Mouse (Mus musculus): ENCODE results near the gene Ptprs. TPM values are rescaled to one million over a fixed set of nuclear protein-coding genes. Genes with fewer than 3 reads are reported as not detected.

The Ptprs gene
- polyA plus RNA-seq, 1 experiment: 57.5 TPM

GRCm38 (mm10) chr17:56463500-56463899 is 12.8 kb downstream of the Ptprs start:
- Histone ChIP-seq H3K36me3 (ENCODE audit: control insufficient read depth, insufficient read depth, low read length) (no peaks in the 10 kb centered on the region), H3K4me3 (ENCODE audit: extremely low read depth, insufficient read depth, insufficient read length) (no peak overlapping the region), H3K27ac (ENCODE audit: insufficient read depth, low read length) (no peak overlapping the region), H3K27me3 (ENCODE audit: control insufficient read depth, insufficient read depth, low read length) (no peaks in the 10 kb centered on the region), H3K4me1 (ENCODE audit: control insufficient read depth, insufficient read depth, insufficient read length) (no peaks in the 10 kb centered on the region; the same call in 1 of the 2 replicates)
- no peak for TF ChIP-seq POLR2A (IDR thresholded peaks at IDR 0.05; ENCODE audit: low read depth, low read length)
- no peak for TF ChIP-seq CTCF (IDR thresholded peaks at IDR 0.05; ENCODE audit: extremely low read depth, insufficient read depth, insufficient read length, insufficient replicate concordance)
- no peak for DNase-seq (ENCODE audit: low read depth in 1 of 2, low spot score in 2 of 2)
- WGBS: 79% methylated on average over 1 of the region's 1 CpGs

GRCm38 (mm10) chr17:56462835-56463455 is 13.3 kb downstream of the Ptprs start:
- H3K4me1 ChIP-seq (ENCODE audit: control insufficient read depth, insufficient read depth, insufficient read length): no peaks in the 10 kb centered on the region; the same call in 1 of the 2 replicates
- no peak overlapping the region for H3K27ac ChIP-seq (ENCODE audit: insufficient read depth, low read length)
- DNase-seq (ENCODE audit: low read depth in 1 of 2, low spot score in 2 of 2): no peak
- H3K27me3 ChIP-seq (ENCODE audit: control insufficient read depth, insufficient read depth, low read length): no peaks in the 10 kb centered on the region
- H3K36me3 ChIP-seq (ENCODE audit: control insufficient read depth, insufficient read depth, low read length): no peaks in the 10 kb centered on the region
- H3K4me3 ChIP-seq (ENCODE audit: extremely low read depth, insufficient read depth, insufficient read length): peak overlapping the region; percentile 76
- WGBS: 31% methylated on average over 17 of the region's 17 CpGs
- no peak for TF ChIP-seq CTCF (IDR thresholded peaks at IDR 0.05; ENCODE audit: extremely low read depth, insufficient read depth, insufficient read length, insufficient replicate concordance)
- no peak for TF ChIP-seq POLR2A (IDR thresholded peaks at IDR 0.05; ENCODE audit: low read depth, low read length)

- WGBS: under 1% methylated on average over 77 of the region's 77 CpGs
- Histone ChIP-seq H3K36me3 (ENCODE audit: control insufficient read depth, insufficient read depth, low read length) (no peaks in the 10 kb centered on the region), H3K4me1 (ENCODE audit: control insufficient read depth, insufficient read depth, insufficient read length) (no peaks in the 10 kb centered on the region; the same call in 1 of the 2 replicates), H3K27ac (ENCODE audit: insufficient read depth, low read length) (peak overlapping the region; percentile 53), H3K4me3 (ENCODE audit: extremely low read depth, insufficient read depth, insufficient read length) (peak overlapping the region; percentile 76), H3K27me3 (ENCODE audit: control insufficient read depth, insufficient read depth, low read length) (no peaks in the 10 kb centered on the region)
- DNase-seq (ENCODE audit: low read depth in 1 of 2, low spot score in 2 of 2): peak; percentile 89
- TF ChIP-seq POLR2A (IDR thresholded peaks at IDR 0.05; ENCODE audit: low read depth, low read length) (no peak), CTCF (IDR thresholded peaks at IDR 0.05; ENCODE audit: extremely low read depth, insufficient read depth, insufficient read length, insufficient replicate concordance) (no peak)
Observed at GRCm38 (mm10) chr17:56461771-56462743, 14.2 kb downstream of the Ptprs start.

- H3K36me3 ChIP-seq (ENCODE audit: control insufficient read depth, insufficient read depth, low read length): no peaks in the 10 kb centered on the region
- no peak overlapping the region for H3K4me3 ChIP-seq (ENCODE audit: extremely low read depth, insufficient read depth, insufficient read length)
- TF ChIP-seq CTCF (IDR thresholded peaks at IDR 0.05; ENCODE audit: extremely low read depth, insufficient read depth, insufficient read length, insufficient replicate concordance) (no peak), POLR2A (IDR thresholded peaks at IDR 0.05; ENCODE audit: low read depth, low read length) (no peak)
- no peak overlapping the region for H3K27ac ChIP-seq (ENCODE audit: insufficient read depth, low read length)
- 67% methylated on average over 6 of the region's 6 CpGs for WGBS
- no peaks in the 10 kb centered on the region; the same call in 1 of the 2 replicates for H3K4me1 ChIP-seq (ENCODE audit: control insufficient read depth, insufficient read depth, insufficient read length)
- no peaks in the 10 kb centered on the region for H3K27me3 ChIP-seq (ENCODE audit: control insufficient read depth, insufficient read depth, low read length)
- no peak for DNase-seq (ENCODE audit: low read depth in 1 of 2, low spot score in 2 of 2)
Observed at GRCm38 (mm10) chr17:56460876-56461275, 15.4 kb downstream of the Ptprs start.

GRCm38 (mm10) chr17:56457442-56457841 is 18.8 kb downstream of the Ptprs start:
- Histone ChIP-seq H3K27me3 (ENCODE audit: control insufficient read depth, insufficient read depth, low read length) (no peaks in the 10 kb centered on the region), H3K4me1 (ENCODE audit: control insufficient read depth, insufficient read depth, insufficient read length) (no peaks in the 10 kb centered on the region), H3K36me3 (ENCODE audit: control insufficient read depth, insufficient read depth, low read length) (no peaks in the 10 kb centered on the region), H3K27ac (ENCODE audit: insufficient read depth, low read length) (no peak overlapping the region), H3K4me3 (ENCODE audit: extremely low read depth, insufficient read depth, insufficient read length) (no peak overlapping the region)
- WGBS: 97% methylated on average over 1 of the region's 1 CpGs
- TF ChIP-seq POLR2A (IDR thresholded peaks at IDR 0.05; ENCODE audit: low read depth, low read length) (no peak), CTCF (IDR thresholded peaks at IDR 0.05; ENCODE audit: extremely low read depth, insufficient read depth, insufficient read length, insufficient replicate concordance) (no peak)
- DNase-seq (ENCODE audit: low read depth in 1 of 2, low spot score in 2 of 2): no peak

GRCm38 (mm10) chr17:56456353-56456752 is 19.9 kb downstream of the Ptprs start:
- DNase-seq (ENCODE audit: low read depth in 1 of 2, low spot score in 2 of 2): no peak
- 82% methylated on average over 5 of the region's 5 CpGs for WGBS
- no peaks in the 10 kb centered on the region for H3K36me3 ChIP-seq (ENCODE audit: control insufficient read depth, insufficient read depth, low read length)
- TF ChIP-seq CTCF (IDR thresholded peaks at IDR 0.05; ENCODE audit: extremely low read depth, insufficient read depth, insufficient read length, insufficient replicate concordance) (no peak), POLR2A (IDR thresholded peaks at IDR 0.05; ENCODE audit: low read depth, low read length) (no peak)
- no peak overlapping the region for H3K27ac ChIP-seq (ENCODE audit: insufficient read depth, low read length)
- H3K27me3 ChIP-seq (ENCODE audit: control insufficient read depth, insufficient read depth, low read length): no peaks in the 10 kb centered on the region
- no peak overlapping the region for H3K4me3 ChIP-seq (ENCODE audit: extremely low read depth, insufficient read depth, insufficient read length)
- H3K4me1 ChIP-seq (ENCODE audit: control insufficient read depth, insufficient read depth, insufficient read length): no peaks in the 10 kb centered on the region

All from spleen, adult 2 months (tissue).